Mouse (Mus musculus): Measurements from ENCODE around the gene Gsn. TPM values are rescaled to one million over a fixed set of nuclear protein-coding genes. Genes with fewer than 3 reads are reported as not detected.

Gene Gsn
- polyA plus RNA-seq, 1 experiment from 2014 or later = 18.0 TPM

DNA sequence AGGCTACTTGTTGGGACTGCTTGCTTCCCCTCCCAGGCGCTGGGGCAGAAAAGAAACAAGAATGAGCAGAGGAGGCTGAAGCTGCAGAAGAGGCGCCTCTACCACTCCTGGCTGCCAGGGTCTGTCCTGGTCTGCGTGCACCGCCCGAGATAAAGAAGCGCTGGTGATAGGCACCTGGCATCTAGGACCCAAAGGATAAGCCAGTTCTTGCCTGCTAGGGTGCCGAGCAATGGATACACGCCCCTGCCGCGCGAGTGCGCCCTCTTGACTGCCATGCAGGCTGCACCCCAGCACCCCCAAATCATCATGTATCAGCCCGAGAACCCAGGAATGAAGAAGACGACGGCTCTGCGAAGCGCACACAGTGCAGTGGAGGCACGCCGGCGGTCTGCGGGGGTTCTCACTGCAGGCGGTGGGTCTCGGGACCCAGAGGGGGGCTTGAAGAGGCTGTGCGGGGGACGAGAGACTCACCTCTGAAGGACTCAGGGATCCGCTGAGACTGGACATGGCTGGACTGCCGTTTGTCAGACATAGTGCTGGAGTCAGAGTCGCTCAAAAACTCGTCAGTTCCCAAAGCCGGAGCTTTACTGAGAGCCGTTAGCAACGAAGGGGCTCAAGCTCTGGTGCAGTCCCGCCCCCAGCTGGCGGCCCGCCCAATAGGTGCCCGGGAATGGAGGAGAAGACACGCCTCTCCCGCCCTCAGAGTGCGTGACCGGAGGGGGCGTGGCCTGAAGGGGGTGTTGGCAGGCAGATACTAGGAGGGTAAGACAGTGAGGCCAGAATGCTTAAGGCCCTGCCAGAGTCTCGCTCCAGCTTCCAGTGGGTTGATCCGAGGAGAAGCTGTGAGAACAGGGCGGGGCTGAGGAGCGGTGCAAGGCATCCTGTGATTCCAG lies 80.5 kb downstream of the Gsn start, which contains the start of gene Stom:
TSS of gene Stom (minus strand) at position 589 of the 893 bp plus-strand sequence.
- H3K4me2 ChIP-seq (replicated peaks) = peak within 1 kb of the TSS; percentile 98
- peak; percentile 99 for ATAC-seq
- peaks cover 20% of the 10 kb centered on the region for H3K4me1 ChIP-seq (replicated peaks)
- H3K36me3 ChIP-seq = no peaks in the 10 kb centered on the region
- no peaks in the 10 kb centered on the region; the same call in 1 of the 2 replicates for H3K27me3 ChIP-seq
- H3K4me3 ChIP-seq (replicated peaks) = peak within 1 kb of the TSS; percentile 74
- H3K27ac ChIP-seq = peak within 1 kb of the TSS; percentile 65
- under 1% methylated on average over 45 of the region's 45 CpGs for WGBS
- no peaks in the 10 kb centered on the region for H3K9me3 ChIP-seq
- H3K9ac ChIP-seq (replicated peaks) = peak within 1 kb of the TSS; percentile 76

DNA sequence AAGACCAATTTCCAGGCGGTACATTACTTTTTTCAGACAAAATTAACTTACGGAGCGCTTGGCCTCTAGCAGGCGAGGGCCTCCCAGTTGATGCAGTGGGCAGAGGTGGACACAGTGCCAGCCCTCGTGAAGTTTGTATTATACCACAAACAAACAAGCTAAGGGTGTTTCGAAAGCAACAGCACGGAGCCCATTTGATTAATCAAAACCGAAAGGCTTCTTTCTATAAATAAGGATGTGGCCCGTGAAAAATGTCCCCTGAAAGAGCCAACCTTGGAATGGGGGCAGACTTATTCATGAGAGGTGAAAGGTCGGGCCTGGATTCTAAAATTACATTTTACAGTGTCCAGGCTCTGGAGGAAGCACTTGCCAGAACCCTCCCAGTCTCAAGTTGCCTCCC lies 81.2 kb downstream of the Gsn start:
- Histone ChIP-seq H3K4me1 (replicated peaks) (peaks cover 20% of the 10 kb centered on the region), H3K27me3 (no peaks in the 10 kb centered on the region; the same call in 1 of the 2 replicates), H3K9ac (replicated peaks) (peak overlapping the region; percentile 76), H3K4me3 (replicated peaks) (peak overlapping the region; percentile 74), H3K9me3 (no peaks in the 10 kb centered on the region), H3K27ac (no peak overlapping the region), H3K36me3 (no peaks in the 10 kb centered on the region), H3K4me2 (replicated peaks) (peak overlapping the region; percentile 98)
- ATAC-seq = 0 out of 2 replicates have a peak, but pooled peaks have one; percentile 10
- 49% methylated on average over 10 of the region's 10 CpGs for WGBS

DNA sequence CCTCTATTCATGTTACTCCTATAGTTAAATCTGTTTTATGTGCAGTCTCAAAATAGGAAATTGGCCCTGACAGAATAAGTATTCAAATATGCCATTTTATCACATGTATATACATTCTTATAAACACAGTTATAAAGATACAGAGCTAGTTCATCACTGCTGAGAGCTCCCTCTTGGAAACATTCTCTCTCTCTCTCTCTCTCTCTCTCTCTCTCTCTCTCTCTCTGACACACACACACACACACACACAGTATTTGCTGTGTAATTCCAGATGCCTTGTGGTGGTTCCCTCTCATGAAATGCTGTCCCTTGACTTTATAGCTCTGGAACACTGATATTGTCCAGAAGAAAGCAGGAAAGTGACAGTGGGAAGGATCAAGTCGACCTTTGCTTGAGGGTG lies 81.9 kb downstream of the Gsn start:
- Histone ChIP-seq H3K4me2 (replicated peaks) (no peak overlapping the region), H3K27me3 (no peaks in the 10 kb centered on the region; the same call in 1 of the 2 replicates), H3K27ac (no peak overlapping the region), H3K4me3 (replicated peaks) (no peak overlapping the region), H3K9ac (replicated peaks) (no peak overlapping the region), H3K4me1 (replicated peaks) (peaks cover 20% of the 10 kb centered on the region), H3K9me3 (no peaks in the 10 kb centered on the region), H3K36me3 (no peaks in the 10 kb centered on the region)
- no peak for ATAC-seq
- WGBS = 76% methylated on average over 1 of the region's 1 CpGs

DNA sequence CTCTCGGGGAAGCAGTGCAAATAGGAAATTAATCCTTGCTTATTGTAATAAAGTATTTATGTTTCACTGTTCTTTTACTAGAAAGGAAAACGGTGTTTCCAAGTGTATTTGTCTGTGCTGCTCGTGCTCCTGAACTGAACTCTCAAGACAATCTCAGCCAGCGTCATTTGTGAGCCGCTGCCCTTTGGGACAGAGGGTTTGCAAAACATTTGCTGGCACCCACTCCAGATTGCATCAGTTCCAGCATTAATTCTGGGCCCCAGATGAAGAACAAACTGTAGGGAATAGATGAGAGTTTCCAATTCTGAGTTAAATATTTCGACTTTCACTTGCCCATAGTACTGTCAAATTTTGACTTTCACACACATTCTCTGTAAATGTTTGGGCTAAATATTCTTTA lies 82.5 kb downstream of the Gsn start:
- H3K9ac ChIP-seq (replicated peaks) = no peak overlapping the region
- no peak overlapping the region for H3K4me2 ChIP-seq (replicated peaks)
- WGBS = 91% methylated on average over 6 of the region's 6 CpGs
- H3K4me3 ChIP-seq (replicated peaks) = no peak overlapping the region
- no peak overlapping the region for H3K27ac ChIP-seq
- peaks cover 20% of the 10 kb centered on the region for H3K4me1 ChIP-seq (replicated peaks)
- H3K9me3 ChIP-seq = no peaks in the 10 kb centered on the region
- H3K27me3 ChIP-seq = no peaks in the 10 kb centered on the region; the same call in 1 of the 2 replicates
- no peak for ATAC-seq
- no peaks in the 10 kb centered on the region for H3K36me3 ChIP-seq

DNA sequence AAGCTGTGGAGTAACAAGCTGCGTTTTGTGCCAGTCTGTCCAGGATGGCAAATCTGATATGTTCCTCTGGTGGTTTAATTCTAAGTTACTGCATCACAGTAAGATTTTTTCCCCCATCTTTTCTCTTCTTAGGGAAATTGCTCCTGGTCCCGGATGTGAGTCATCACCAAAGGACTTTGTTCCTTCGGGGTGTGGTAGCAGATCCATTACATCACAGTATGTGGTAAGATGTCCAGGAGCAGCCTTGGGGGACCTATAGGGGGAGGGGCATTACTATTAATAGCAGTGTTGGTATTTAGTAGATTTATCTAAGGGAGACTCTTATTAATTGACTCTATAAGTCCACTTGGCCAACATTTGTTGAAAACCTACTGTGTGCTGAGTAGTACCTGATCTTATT lies 86.4 kb downstream of the Gsn start:
- Histone ChIP-seq H3K4me3 (replicated peaks) (no peak overlapping the region), H3K36me3 (no peaks in the 10 kb centered on the region), H3K9me3 (no peaks in the 10 kb centered on the region), H3K9ac (replicated peaks) (no peak overlapping the region), H3K27me3 (no peaks in the 10 kb centered on the region), H3K4me1 (replicated peaks) (no peaks in the 10 kb centered on the region), H3K4me2 (replicated peaks) (no peak overlapping the region), H3K27ac (no peak overlapping the region)
- no peak for ATAC-seq
- 84% methylated on average over 3 of the region's 3 CpGs for WGBS

DNA sequence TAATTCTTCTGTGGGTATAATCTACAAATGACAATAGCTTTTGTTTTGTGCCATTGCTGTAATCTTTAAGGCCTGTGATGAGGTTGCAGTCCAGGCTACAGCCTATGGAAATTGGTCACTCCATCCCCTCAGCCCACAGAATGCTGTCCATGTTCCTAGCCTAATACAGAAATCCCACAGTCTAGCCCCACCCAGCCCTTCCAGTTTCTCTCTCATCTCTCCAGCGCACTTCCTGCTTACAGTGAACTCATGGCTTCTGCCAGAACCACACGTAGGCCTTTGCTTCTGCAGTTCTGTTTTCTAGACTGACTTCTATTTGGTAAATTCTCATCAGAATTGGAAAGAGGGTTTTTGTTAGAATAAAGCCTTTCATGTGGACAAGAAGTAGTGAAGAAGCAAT lies 89.8 kb downstream of the Gsn start:
- no peak overlapping the region for H3K4me3 ChIP-seq (replicated peaks)
- no peak overlapping the region for H3K9ac ChIP-seq (replicated peaks)
- no peaks in the 10 kb centered on the region for H3K4me1 ChIP-seq (replicated peaks)
- no peak overlapping the region for H3K27ac ChIP-seq
- H3K9me3 ChIP-seq = no peaks in the 10 kb centered on the region
- H3K27me3 ChIP-seq = no peaks in the 10 kb centered on the region
- 80% methylated on average over 2 of the region's 2 CpGs for WGBS
- no peak for ATAC-seq
- H3K4me2 ChIP-seq (replicated peaks) = no peak overlapping the region
- no peaks in the 10 kb centered on the region for H3K36me3 ChIP-seq

DNA sequence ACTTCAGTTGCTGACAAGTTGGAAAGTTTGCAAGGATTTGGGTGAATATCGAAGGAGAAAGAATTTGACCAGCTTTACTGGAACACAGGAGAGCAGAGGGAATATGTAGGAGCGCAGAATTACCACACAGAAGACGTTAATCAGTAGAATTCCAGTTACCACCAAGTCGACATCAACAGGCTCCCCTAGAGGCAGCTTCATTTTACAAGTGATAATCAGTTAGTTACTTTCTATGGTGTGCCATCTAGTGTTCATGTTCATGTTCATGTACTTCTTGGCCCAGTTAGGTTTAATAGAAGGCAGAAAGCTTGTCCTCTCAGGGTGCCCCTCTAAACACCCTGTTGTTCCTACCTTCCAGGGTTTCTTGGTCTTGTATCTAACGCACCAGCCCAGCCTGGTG lies 93.0 kb downstream of the Gsn start:
- 65% methylated on average over 5 of the region's 5 CpGs for WGBS
- no peak overlapping the region for H3K4me3 ChIP-seq (replicated peaks)
- no peak overlapping the region for H3K9ac ChIP-seq (replicated peaks)
- H3K4me2 ChIP-seq (replicated peaks) = no peak overlapping the region
- H3K36me3 ChIP-seq = no peaks in the 10 kb centered on the region
- H3K27ac ChIP-seq = no peak overlapping the region
- H3K27me3 ChIP-seq = no peaks in the 10 kb centered on the region
- H3K9me3 ChIP-seq = no peaks in the 10 kb centered on the region
- H3K4me1 ChIP-seq (replicated peaks) = no peaks in the 10 kb centered on the region
- ATAC-seq = no peak

Other genes with a start within 250 kb of the Gsn start
- 0.58 and 0.97 TPM in 2 replicates for gene Hc, start 194.9 kb upstream of the Gsn start, polyA plus RNA-seq (2015; fragmentation: Nextera tagmentation; extraction: Ambion mirVana)
- gene AI182371, start 154.8 kb upstream of the Gsn start, polyA plus RNA-seq (2015; fragmentation: Nextera tagmentation; extraction: Ambion mirVana) = 0.22 and 0.46 TPM in 2 replicates
- gene Cntrl, start 146.9 kb upstream of the Gsn start, polyA plus RNA-seq (2015; fragmentation: Nextera tagmentation; extraction: Ambion mirVana) = 16.7 and 18.1 TPM in 2 replicates
- 419 and 463 TPM in 2 replicates for gene Rab14, start 55.3 kb upstream of the Gsn start, polyA plus RNA-seq (2015; fragmentation: Nextera tagmentation; extraction: Ambion mirVana)
- gene Stom, start 80.6 kb downstream of the Gsn start, polyA plus RNA-seq (2015; fragmentation: Nextera tagmentation; extraction: Ambion mirVana) = 9.4 and 9.7 TPM in 2 replicates
- not detected in 2 replicates for gene 4930568D16Rik, start 111.3 kb downstream of the Gsn start, polyA plus RNA-seq (2015; fragmentation: Nextera tagmentation; extraction: Ambion mirVana)
- gene 4930402F06Rik, start 140.8 kb downstream of the Gsn start, polyA plus RNA-seq (2015; fragmentation: Nextera tagmentation; extraction: Ambion mirVana) = not detected in 2 replicates
- 4.8 and 5.0 TPM in 2 replicates for gene Ggta1, start 206.9 kb downstream of the Gsn start, polyA plus RNA-seq (2015; fragmentation: Nextera tagmentation; extraction: Ambion mirVana)

All from midbrain, embryonic 13.5 days (tissue).